Mouse (Mus musculus) embryonic facial prominence, embryonic 13.5 days (tissue): Measurements from ENCODE around the gene Srrd. TPM values are rescaled to one million over a fixed set of nuclear protein-coding genes. Genes with fewer than 3 reads are reported as not detected.

ENCODE experiments used
- ATAC-seq: fragments of 200-750 bp; cut with Nextera tagmentation; 2 replicates; pipeline ENCODE4 v1.8.0; 2017; ENCODE audit warnings: low read depth; ENCODE audit not compliant: insufficient number of reproducible peaks, insufficient read depth, low FRiP score, low TSS enrichment
- H3K27ac ChIP-seq: fragments of 300-500 bp; sonication (generic); 2 replicates; pipeline ENCODE4 v1.5.1; 2015; ENCODE audit warnings: moderate library complexity, mild to moderate bottlenecking, inconsistent platforms
- H3K27me3 ChIP-seq: fragments of 300-500 bp; sonication (generic); 2 replicates; pipeline ENCODE4 v1.6.1; 2015; ENCODE audit warnings: mild to moderate bottlenecking, inconsistent platforms
- H3K36me3 ChIP-seq: fragments of 300-500 bp; sonication (generic); 2 replicates; pipeline ENCODE4 v1.6.1; 2015; ENCODE audit warnings: mild to moderate bottlenecking, inconsistent platforms
- H3K4me1 ChIP-seq: fragments of 300-500 bp; sonication (generic); 2 replicates; pipeline ENCODE4 v1.6.1; 2015; ENCODE audit warnings: inconsistent platforms
- H3K4me2 ChIP-seq: fragments of 300-500 bp; sonication (generic); 2 replicates; pipeline ENCODE4 v1.6.1; 2015; ENCODE audit warnings: moderate library complexity, mild to moderate bottlenecking, inconsistent platforms
- H3K4me3 ChIP-seq: fragments of 300-500 bp; sonication (generic); 2 replicates; pipeline ENCODE4 v1.5.1; 2015; ENCODE audit warnings: mild to moderate bottlenecking, inconsistent platforms
- H3K9ac ChIP-seq: fragments of 300-500 bp; sonication (generic); 2 replicates; pipeline ENCODE4 v1.6.1; 2015; ENCODE audit warnings: mild to moderate bottlenecking, inconsistent platforms
- H3K9me3 ChIP-seq: fragments of 300-500 bp; sonication (generic); 2 replicates; pipeline ENCODE4 v1.6.1; 2016; ENCODE audit warnings: inconsistent platforms
- WGBS: fragments of 180-500 bp; shearing (Covaris S2); methylation state at CpG from one replicate; pipeline ENCODE4 v1.1.7; 2015; ENCODE audit warnings: mixed read lengths; 5-methylcytosine and 5-hydroxymethylcytosine counted together
- polyA plus RNA-seq: library from polyadenylated mRNA; unstranded; fragments of >200 nt; fragmentation: Nextera tagmentation; extraction: Ambion mirVana; gene quantifications from 2 replicates; pipeline ENCODE4 v1.2.1, GENCODE M21; 2015

The Srrd gene
- 42.1 and 54.9 TPM in 2 replicates for polyA plus RNA-seq

DNA sequence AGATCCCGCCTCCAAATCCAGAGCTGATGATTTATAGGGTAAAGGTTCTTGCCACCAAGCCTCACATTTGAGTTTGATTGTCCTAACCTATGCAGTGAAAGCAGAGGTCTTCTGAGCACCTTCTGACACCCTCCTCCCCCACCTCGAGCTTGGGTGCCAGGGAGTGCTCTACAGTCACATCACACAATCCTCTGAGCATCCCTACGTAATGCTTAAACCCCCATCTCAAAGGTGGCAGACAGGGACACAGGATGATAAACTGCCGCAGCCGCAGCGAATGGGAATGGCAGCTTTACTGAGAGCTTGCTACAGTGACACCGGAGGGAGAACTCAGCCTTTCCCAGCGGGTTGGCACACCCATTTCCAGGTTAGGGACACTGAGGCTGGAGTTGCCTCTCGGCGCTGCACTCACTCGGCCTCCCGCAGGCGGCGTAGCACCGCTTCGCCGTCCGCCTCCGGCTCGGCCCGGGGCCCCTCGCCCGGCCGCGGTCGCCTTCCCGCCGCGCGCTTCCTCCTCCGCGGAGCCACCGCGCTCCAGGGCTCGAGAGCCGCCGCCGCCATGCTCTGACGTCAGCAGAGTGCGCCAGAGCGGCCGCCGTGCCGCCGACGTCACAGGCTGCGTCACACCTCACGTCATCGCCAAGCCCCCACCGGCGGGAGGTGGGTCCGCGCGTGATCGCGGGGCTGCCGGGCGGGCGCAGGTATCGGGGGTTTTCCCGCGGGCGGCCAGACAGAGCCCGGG lies at the start of gene Srrd, which contains the start of gene Hps4:
Srrd (minus strand) TSS at position 578 of the 742 bp plus-strand sequence.
Hps4 (plus strand) TSS at position 621 of the 742 bp plus-strand sequence.
- Histone ChIP-seq H3K9me3 (no peaks in the 10 kb centered on the region), H3K4me2 (peak within 1 kb of the TSS; percentile 86), H3K36me3 (peaks cover 59% of the 10 kb centered on the region), H3K9ac (peak within 1 kb of the TSS; percentile 92), H3K27ac (peak within 1 kb of the TSS; percentile 48), H3K27me3 (no peaks in the 10 kb centered on the region), H3K4me3 (peak within 1 kb of the TSS; percentile 96), H3K4me1 (peaks cover 38% of the 10 kb centered on the region)
- 2% methylated on average over 57 of the region's 64 CpGs for WGBS
- ATAC-seq: no peak

DNA sequence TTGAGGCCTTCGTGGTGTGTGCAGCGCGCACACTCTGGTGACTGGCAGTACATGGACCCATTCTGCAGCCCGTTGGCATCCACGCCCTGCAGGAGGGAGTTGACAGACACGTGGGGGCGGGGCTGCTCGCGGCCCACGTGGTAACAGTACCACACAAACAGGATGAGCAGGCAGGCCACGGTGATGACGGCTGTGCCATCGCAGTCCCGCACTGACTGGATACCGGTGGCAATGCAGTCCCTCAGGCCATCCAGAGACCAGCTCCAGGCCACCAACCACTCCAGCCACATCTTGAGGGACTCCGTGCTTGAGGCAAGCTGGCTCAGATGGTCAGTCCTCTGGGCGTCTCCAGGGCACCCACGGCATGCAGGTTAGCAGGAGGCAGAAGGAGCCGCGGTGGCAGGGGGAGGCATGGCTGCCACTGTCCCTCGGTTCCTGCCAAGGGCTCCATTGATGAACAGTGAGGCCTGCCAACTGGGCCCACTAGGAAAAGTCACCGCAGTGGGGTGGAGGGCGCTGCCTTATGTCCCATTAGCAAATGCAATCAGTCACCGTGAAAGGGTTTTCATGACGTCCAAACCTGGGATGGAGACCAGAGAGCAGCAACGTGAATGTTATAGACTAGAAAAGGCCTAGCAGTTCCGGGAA lies 49.0 kb upstream of the Srrd start:
- H3K36me3 ChIP-seq: peaks cover 22% of the 10 kb centered on the region
- H3K9me3 ChIP-seq: no peaks in the 10 kb centered on the region

DNA sequence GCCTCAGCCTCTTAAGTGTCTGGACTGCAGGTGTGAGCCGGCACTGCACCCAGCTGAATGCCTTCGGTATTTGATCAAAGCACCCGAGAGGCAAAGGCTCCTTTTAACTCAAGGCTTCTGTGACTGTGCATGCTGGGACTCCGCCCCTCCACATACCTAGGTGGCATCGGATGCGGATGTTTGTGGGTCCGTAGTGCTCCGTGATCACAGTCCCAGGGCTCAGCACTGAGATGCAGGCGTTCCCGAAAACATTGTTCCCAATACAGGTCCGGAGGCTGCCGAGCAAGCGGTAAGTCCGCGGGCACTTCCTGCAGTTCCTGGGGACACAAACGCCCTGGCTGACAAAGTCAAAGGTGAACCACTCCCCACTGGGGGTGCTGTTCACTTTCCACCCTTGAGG lies 48.2 kb upstream of the Srrd start:
- Histone ChIP-seq H3K9me3 (no peaks in the 10 kb centered on the region), H3K27ac (no peak overlapping the region), H3K9ac (no peak overlapping the region), H3K27me3 (peaks cover 46% of the 10 kb centered on the region), H3K36me3 (peaks cover 29% of the 10 kb centered on the region), H3K4me2 (no peak overlapping the region), H3K4me1 (peaks cover 23% of the 10 kb centered on the region), H3K4me3 (no peak overlapping the region)
- no peak for ATAC-seq
- 56% methylated on average over 16 of the region's 16 CpGs for WGBS

More for the DNA sequence above, 49.0 kb upstream of the Srrd start:
- H3K4me3 ChIP-seq: no peak overlapping the region
- no peak for ATAC-seq
- WGBS: 65% methylated on average over 27 of the region's 27 CpGs
- peaks cover 31% of the 10 kb centered on the region for H3K4me1 ChIP-seq
- H3K27ac ChIP-seq: no peak overlapping the region
- H3K27me3 ChIP-seq: peaks cover 47% of the 10 kb centered on the region
- H3K4me2 ChIP-seq: no peak overlapping the region
- no peak overlapping the region for H3K9ac ChIP-seq

DNA sequence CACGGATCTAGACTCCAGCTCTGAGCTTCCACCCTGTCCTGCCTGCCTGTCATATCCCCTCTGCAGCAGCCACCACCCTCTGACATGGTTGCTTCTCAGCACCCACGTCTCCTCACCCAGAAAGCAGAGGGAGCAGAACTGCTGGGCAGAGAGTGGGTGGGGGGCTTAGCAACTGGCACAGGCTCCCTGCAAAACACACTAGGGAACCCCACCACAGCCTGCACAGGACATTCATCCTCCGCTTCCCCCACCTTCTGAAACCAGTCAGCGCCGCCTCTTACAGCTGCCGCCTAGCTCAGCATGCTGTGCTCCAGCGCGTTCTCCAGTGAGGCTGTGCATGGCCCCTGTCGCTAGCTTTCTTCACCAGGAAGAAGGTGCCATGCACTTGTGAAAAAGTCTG lies 46.5 kb upstream of the Srrd start:
- no peak for ATAC-seq
- WGBS: 83% methylated on average over 9 of the region's 9 CpGs
- Histone ChIP-seq H3K27ac (no peak overlapping the region), H3K4me2 (no peak overlapping the region), H3K4me1 (peaks cover 12% of the 10 kb centered on the region), H3K9ac (0 out of 2 replicates have a peak overlapping the region, but pooled peaks have one; percentile 7), H3K9me3 (no peaks in the 10 kb centered on the region), H3K4me3 (no peak overlapping the region), H3K27me3 (peaks cover 43% of the 10 kb centered on the region), H3K36me3 (peaks cover 41% of the 10 kb centered on the region)

DNA sequence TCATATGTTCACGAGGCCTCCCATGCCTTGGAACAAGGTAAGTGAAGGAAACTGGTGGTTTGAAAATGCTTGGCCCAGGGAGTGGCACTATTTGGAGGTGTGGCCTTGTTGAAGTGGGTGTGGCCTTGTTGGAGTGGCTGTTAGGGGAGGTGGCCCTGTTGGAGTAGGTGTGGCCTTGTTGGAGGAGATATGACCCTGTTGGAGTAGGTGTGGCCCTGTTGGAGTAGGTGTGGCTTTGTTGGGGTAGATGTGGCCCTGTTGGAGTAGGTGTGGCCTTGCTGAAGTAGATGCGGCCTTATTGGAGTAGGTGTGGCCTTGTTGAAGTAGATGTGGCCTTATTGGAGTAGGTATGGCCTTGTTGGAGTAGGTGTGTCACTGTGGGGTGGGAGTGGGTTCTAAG lies 43.1 kb upstream of the Srrd start:
- H3K36me3 ChIP-seq: peaks cover 31% of the 10 kb centered on the region
- no peak for ATAC-seq
- H3K4me3 ChIP-seq: no peak overlapping the region
- H3K9me3 ChIP-seq: no peaks in the 10 kb centered on the region
- WGBS: 85% methylated on average over 2 of the region's 2 CpGs
- peaks cover 11% of the 10 kb centered on the region for H3K27me3 ChIP-seq
- no peak overlapping the region for H3K9ac ChIP-seq
- peaks cover 14% of the 10 kb centered on the region; the same call in 1 of the 2 replicates for H3K4me1 ChIP-seq
- H3K4me2 ChIP-seq: no peak overlapping the region
- H3K27ac ChIP-seq: no peak overlapping the region

DNA sequence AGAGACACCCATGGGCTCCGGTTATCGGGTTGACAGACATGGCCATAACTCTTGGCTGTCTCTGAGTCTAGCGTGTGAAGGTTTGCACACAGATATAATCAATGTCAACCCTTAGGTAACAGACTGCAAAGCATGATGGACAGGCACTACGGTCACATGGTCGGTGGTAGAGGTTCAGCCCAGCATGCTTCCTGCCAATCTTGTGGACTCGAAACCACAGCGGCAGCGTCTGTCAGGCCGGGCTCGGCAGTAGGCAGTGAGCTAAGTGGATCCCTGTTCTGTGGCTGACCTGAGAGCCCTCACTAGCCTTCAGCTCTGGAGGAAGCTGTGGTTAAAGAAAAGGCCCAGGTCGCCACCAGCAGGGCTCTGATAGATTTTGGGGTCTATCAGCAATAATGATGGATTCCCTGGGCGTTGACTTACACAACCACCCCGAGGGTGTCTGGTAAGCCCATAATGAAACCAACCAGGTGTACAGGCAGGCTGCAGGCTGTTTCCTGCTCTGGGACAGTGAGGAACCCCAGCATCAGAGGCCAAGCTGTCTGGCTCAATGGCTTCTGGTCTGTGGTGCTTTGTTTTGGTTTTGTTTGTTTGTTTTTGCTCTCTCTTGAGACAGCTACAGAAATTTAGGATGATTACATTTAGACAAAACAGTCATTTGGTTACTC lies 42.1 kb upstream of the Srrd start:
- WGBS: 88% methylated on average over 13 of the region's 13 CpGs
- ATAC-seq: no peak
- no peaks in the 10 kb centered on the region for H3K9me3 ChIP-seq

DNA sequence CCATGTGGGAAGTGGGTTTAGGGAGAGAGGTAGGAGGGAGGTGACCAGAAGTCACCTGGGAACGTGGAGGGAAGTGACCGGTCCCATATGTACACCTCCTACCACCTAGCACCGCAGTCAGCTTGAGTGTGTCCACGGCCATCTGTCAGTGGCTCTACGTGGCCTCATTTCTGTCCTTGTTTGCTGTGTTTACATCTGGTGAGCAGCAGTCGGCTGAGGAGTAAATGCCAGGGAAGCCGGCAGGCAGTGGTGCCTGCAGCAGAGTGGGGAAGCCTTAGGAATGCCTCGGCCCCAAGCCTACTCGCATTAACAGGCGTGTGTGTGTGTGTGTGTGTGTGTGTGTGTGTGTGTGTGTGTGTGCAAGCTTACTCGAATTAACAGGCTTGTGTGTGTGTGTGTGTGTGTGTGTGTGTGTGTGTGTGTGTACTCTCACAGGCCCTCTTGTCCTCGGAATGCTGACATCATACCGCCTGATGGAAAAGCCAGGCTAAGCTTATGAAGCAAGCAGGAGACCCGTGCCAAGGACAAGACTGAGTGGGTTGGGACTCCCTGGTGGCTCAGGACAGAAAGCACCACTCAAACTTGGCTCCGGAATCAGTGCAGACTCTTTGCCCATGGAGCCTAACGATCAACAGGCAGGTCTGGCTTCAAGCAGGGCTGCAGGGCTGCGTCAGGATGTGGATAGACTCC lies 39.9 kb upstream of the Srrd start:
- ATAC-seq: 0 out of 2 replicates have a peak, but pooled peaks have one; percentile 21
- 49% methylated on average over 17 of the region's 17 CpGs for WGBS

More for the DNA sequence above, 42.1 kb upstream of the Srrd start:
- H3K4me2 ChIP-seq: no peak overlapping the region
- H3K4me1 ChIP-seq: peaks cover 14% of the 10 kb centered on the region; the same call in 1 of the 2 replicates
- H3K27me3 ChIP-seq: peaks cover 6% of the 10 kb centered on the region; the same call in 1 of the 2 replicates
- no peak overlapping the region for H3K27ac ChIP-seq
- no peak overlapping the region for H3K9ac ChIP-seq
- peaks cover 33% of the 10 kb centered on the region for H3K36me3 ChIP-seq
- H3K4me3 ChIP-seq: no peak overlapping the region

DNA sequence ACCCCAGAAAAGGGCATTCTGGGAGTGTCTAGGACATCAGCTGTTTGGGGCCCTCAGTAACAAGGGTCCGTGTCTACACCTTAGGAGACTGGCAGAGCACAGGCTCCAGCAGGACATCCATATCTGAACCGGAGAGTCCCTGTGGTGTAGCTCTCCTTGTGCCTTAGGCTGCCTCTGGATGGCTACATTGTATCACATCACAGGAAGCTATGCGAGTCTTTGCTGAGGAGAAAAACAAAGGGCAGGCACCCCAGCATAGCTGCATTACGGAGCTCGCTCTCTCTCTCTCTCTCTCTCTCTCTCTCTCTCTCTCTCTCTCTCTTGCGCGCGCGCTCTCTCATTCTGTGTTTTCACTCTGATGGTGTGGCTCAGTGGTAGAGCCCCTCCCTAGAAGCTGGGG lies 39.2 kb upstream of the Srrd start:
- ATAC-seq: no peak
- H3K27me3 ChIP-seq: no peaks in the 10 kb centered on the region
- peak overlapping the region; percentile 72 for H3K27ac ChIP-seq
- H3K4me2 ChIP-seq: no peak overlapping the region
- H3K4me3 ChIP-seq: no peak overlapping the region
- peaks cover 14% of the 10 kb centered on the region; the same call in 1 of the 2 replicates for H3K4me1 ChIP-seq
- WGBS: 59% methylated on average over 8 of the region's 9 CpGs
- H3K9ac ChIP-seq: no peak overlapping the region
- H3K9me3 ChIP-seq: no peaks in the 10 kb centered on the region
- peaks cover 52% of the 10 kb centered on the region for H3K36me3 ChIP-seq

More for the DNA sequence above, 39.9 kb upstream of the Srrd start:
- Histone ChIP-seq H3K9ac (no peak overlapping the region), H3K9me3 (no peaks in the 10 kb centered on the region), H3K27me3 (no peaks in the 10 kb centered on the region), H3K36me3 (peaks cover 46% of the 10 kb centered on the region), H3K4me1 (peaks cover 14% of the 10 kb centered on the region; the same call in 1 of the 2 replicates), H3K27ac (peak overlapping the region; percentile 72), H3K4me3 (no peak overlapping the region), H3K4me2 (no peak overlapping the region)

DNA sequence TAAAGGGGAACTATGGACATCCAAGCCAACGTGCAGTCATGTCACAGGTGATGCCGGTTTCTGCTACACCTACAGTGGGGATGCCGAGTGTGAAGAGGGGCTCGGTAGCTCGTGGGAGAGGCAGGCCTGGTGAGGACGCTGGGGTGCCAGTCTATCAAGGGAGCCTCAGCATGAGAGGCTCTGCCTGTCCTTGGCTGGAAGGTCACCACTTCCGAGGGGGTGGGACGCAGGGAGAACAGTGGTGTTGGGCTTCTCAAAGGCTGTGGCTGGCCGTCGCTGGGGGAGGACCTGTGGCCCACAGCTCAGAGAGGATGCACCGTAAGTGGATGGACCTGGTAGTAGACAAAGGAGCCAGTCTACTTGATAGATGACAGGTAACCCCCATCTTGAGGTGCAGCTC lies 38.3 kb upstream of the Srrd start:
- no peaks in the 10 kb centered on the region for H3K27me3 ChIP-seq
- no peaks in the 10 kb centered on the region for H3K9me3 ChIP-seq
- H3K27ac ChIP-seq: no peak overlapping the region
- no peak overlapping the region for H3K4me2 ChIP-seq
- peaks cover 53% of the 10 kb centered on the region for H3K36me3 ChIP-seq
- ATAC-seq: no peak
- H3K4me1 ChIP-seq: peaks cover 14% of the 10 kb centered on the region; the same call in 1 of the 2 replicates
- WGBS: 85% methylated on average over 11 of the region's 11 CpGs
- H3K4me3 ChIP-seq: no peak overlapping the region
- H3K9ac ChIP-seq: no peak overlapping the region

DNA sequence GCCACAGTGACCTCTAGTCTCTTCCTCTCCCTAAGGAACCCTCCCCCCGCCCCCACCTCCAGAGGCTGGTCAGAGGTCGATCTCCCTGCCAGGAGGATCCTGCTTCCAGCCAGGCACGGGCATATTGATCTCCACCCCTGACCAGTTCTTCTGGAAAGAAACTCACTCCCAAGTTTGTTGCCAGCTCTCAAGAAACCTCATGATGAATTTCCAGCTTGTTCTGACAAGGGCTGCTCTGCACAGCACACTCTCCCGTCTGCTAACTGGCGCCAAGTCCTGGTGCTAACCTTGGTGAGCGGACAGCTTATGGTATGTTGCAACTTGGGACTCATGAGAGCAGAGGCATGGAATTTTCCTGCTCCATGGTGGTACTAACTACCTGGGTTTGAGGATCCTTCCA lies 35.9 kb upstream of the Srrd start:
- Histone ChIP-seq H3K27ac (no peak overlapping the region), H3K36me3 (peaks cover 63% of the 10 kb centered on the region), H3K27me3 (no peaks in the 10 kb centered on the region), H3K4me3 (no peak overlapping the region), H3K9me3 (no peaks in the 10 kb centered on the region), H3K9ac (no peak overlapping the region), H3K4me1 (peaks cover 14% of the 10 kb centered on the region; the same call in 1 of the 2 replicates), H3K4me2 (no peak overlapping the region)
- 78% methylated on average over 6 of the region's 6 CpGs for WGBS
- no peak for ATAC-seq

DNA sequence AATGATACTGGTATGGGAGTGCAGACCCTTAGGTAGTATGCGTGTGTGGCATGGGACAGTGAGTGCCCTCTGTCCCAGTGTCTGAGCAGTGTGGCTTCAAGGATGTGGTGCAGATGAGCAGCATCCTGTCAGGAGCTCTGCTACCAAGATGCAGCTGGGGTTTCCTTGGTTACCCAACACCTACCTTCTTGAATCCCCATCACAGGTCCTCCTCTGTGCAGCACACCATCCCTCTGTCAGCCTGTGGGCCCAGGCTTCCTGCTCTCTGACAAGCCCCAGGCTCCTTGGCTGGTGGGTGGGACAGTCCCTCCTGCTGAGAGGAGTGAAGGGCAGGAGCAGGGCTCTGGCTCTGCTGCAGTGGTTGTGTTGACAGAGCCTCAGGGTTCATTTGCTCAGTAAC lies 34.5 kb upstream of the Srrd start:
- ATAC-seq: no peak

More for the DNA sequence above, 34.5 kb upstream of the Srrd start:
- 100% methylated on average over 1 of the region's 1 CpGs for WGBS
- Histone ChIP-seq H3K36me3 (peaks cover 76% of the 10 kb centered on the region), H3K4me2 (no peak overlapping the region), H3K27ac (no peak overlapping the region), H3K27me3 (no peaks in the 10 kb centered on the region), H3K4me1 (peaks cover 6% of the 10 kb centered on the region; the same call in 1 of the 2 replicates), H3K9ac (no peak overlapping the region), H3K9me3 (no peaks in the 10 kb centered on the region), H3K4me3 (no peak overlapping the region)
